Mouse (Mus musculus): Measurements from ENCODE around the gene Rhob.
A peak's percentile ranks its signal among the peaks of the same experiment; 100 is the strongest.

The Rhob gene

GRCm38 (mm10) chr12:8504131-8504530 is 4.3 kb upstream of the Rhob start:
- DNase-seq (ENCODE audit: low spot score), result no peak

GRCm38 (mm10) chr12:8502546-8502945 is 2.7 kb upstream of the Rhob start:
- DNase-seq (ENCODE audit: low spot score), result peak; percentile 55

GRCm38 (mm10) chr12:8501571-8502305 is 1.9 kb upstream of the Rhob start:
- DNase-seq (ENCODE audit: low spot score), result no peak

- DNase-seq (ENCODE audit: low spot score), result no peak
These were observed 1.1 kb upstream of the Rhob start for GRCm38 (mm10) chr12:8500597-8501570.

GRCm38 (mm10) chr12:8499001-8499870 is 573 bp downstream of the Rhob start:
- peak; percentile 76 for DNase-seq (ENCODE audit: low spot score)

GRCm38 (mm10) chr12:8498591-8499000 is 1.2 kb downstream of the Rhob start:
- DNase-seq (ENCODE audit: low spot score), result peak; percentile 46

- no peak for DNase-seq (ENCODE audit: low spot score)
These were observed 1.6 kb downstream of the Rhob start for GRCm38 (mm10) chr12:8498148-8498571.

GRCm38 (mm10) chr12:8497314-8497706 is 2.5 kb downstream of the Rhob start:
- no peak for DNase-seq (ENCODE audit: low spot score)

GRCm38 (mm10) chr12:8496679-8497313 is 3.0 kb downstream of the Rhob start:
- DNase-seq (ENCODE audit: low spot score), result no peak

- DNase-seq (ENCODE audit: low spot score), result peak; percentile 67
These were observed 3.7 kb downstream of the Rhob start for GRCm38 (mm10) chr12:8495881-8496678.

- DNase-seq (ENCODE audit: low spot score), result no peak
These were observed 5.1 kb downstream of the Rhob start for GRCm38 (mm10) chr12:8494675-8495074.

- no peak for DNase-seq (ENCODE audit: low spot score)
These were observed 6.4 kb downstream of the Rhob start for GRCm38 (mm10) chr12:8493386-8493785.

- no peak for DNase-seq (ENCODE audit: low spot score)
These were observed 10.7 kb downstream of the Rhob start for GRCm38 (mm10) chr12:8489098-8489497.

- no peak for DNase-seq (ENCODE audit: low spot score)
These were observed 11.2 kb downstream of the Rhob start for GRCm38 (mm10) chr12:8488652-8488980.

- DNase-seq (ENCODE audit: low spot score), result no peak
These were observed 11.7 kb downstream of the Rhob start for GRCm38 (mm10) chr12:8487959-8488651.

- DNase-seq (ENCODE audit: low spot score), result no peak
These were observed 12.5 kb downstream of the Rhob start for GRCm38 (mm10) chr12:8487281-8487680.

GRCm38 (mm10) chr12:8485247-8485646 is 14.6 kb downstream of the Rhob start:
- DNase-seq (ENCODE audit: low spot score), result no peak

- DNase-seq (ENCODE audit: low spot score), result no peak
These were observed 17.6 kb downstream of the Rhob start for GRCm38 (mm10) chr12:8482169-8482568.

- no peak for DNase-seq (ENCODE audit: low spot score)
These were observed 24.9 kb downstream of the Rhob start for GRCm38 (mm10) chr12:8474836-8475387.

Measured in embryo, embryonic 10 days (tissue).